Mouse (Mus musculus) hindbrain, postnatal 0 days (tissue): ENCODE data around the gene Ptrh1. TPM values are rescaled to one million over a fixed set of nuclear protein-coding genes. Genes with fewer than 3 reads are reported as not detected.
A peak's percentile ranks its signal among the peaks of the same experiment; 100 is the strongest.

Source experiments
- ATAC-seq: fragments of 200-750 bp; cut with Nextera tagmentation; 2 replicates; pipeline ENCODE4 v1.8.0; 2017; ENCODE audit warnings: mild to moderate bottlenecking, moderate TSS enrichment, moderate library complexity
- DNase-seq: peaks from one replicate; pipeline ENCODE4 v3.0.0-alpha.2; 2015; ENCODE audit warnings: low spot score
- H3K27ac ChIP-seq: fragments of 300-500 bp; sonication (generic); 2 replicates; pipeline ENCODE4 v1.5.1; 2014; ENCODE audit warnings: mild to moderate bottlenecking
- H3K27me3 ChIP-seq: fragments of 300-500 bp; sonication (generic); 2 replicates; pipeline ENCODE4 v1.6.1; 2014; ENCODE audit warnings: low read length, mixed read lengths; ENCODE audit not compliant: insufficient read depth
- H3K36me3 ChIP-seq: fragments of 300-500 bp; sonication (generic); 2 replicates; pipeline ENCODE4 v1.6.1; 2014; ENCODE audit warnings: low read length, mixed read lengths; ENCODE audit not compliant: insufficient read depth
- H3K4me1 ChIP-seq: fragments of 300-500 bp; sonication (generic); 2 replicates; pipeline ENCODE4 v1.6.1; 2014; ENCODE audit warnings: antibody characterized with exemption, low read length, mixed read lengths; ENCODE audit not compliant: insufficient read depth
- H3K4me2 ChIP-seq: fragments of 300-500 bp; sonication (generic); 2 replicates; pipeline ENCODE4 v1.6.1; 2014; ENCODE audit warnings: low read depth, mild to moderate bottlenecking, low read length, moderate library complexity, mixed read lengths
- H3K4me3 ChIP-seq: fragments of 300-500 bp; sonication (generic); 2 replicates; pipeline ENCODE4 v1.5.1; 2014; ENCODE audit warnings: low read length
- H3K9ac ChIP-seq: fragments of 300-500 bp; sonication (generic); replicated peaks from 2 replicates; pipeline ENCODE4 v1.6.1; 2014; ENCODE audit warnings: mild to moderate bottlenecking, low read length, moderate library complexity, mixed read lengths
- H3K9me3 ChIP-seq: fragments of 300-500 bp; sonication (generic); 2 replicates; pipeline ENCODE4 v1.6.1; 2016; ENCODE audit warnings: low read length, mixed read lengths
- CTCF ChIP-seq: IDR thresholded peaks from 2 replicates; pipeline ENCODE4 v1.5.1; 2016; ENCODE audit warnings: antibody characterized with exemption, control low read depth, low read depth
- WGBS: fragments of 180-500 bp; shearing (Covaris S2); extraction: QIAGEN DNeasy Blood & Tissue Kit; methylation state at CpG from one replicate; pipeline ENCODE4 v1.1.7; 2014; 5-methylcytosine and 5-hydroxymethylcytosine counted together
- polyA plus RNA-seq: library from polyadenylated mRNA; unstranded; fragments of >200 nt; fragmentation: Nextera tagmentation; extraction: Ambion mirVana; gene quantifications from 2 replicates; pipeline ENCODE4 v1.2.1, GENCODE M21; 2015
- total RNA-seq: library from RNA; depleted of rRNA; stranded (reverse); fragments of >200 nt; gene quantifications from 2 replicates; pipeline ENCODE4 v1.2.3, GENCODE M21; 2014

Gene Ptrh1
- total and polyA plus RNA-seq, 2 experiments from 2014 or later: 2.9 to 4.4 TPM

DNA sequence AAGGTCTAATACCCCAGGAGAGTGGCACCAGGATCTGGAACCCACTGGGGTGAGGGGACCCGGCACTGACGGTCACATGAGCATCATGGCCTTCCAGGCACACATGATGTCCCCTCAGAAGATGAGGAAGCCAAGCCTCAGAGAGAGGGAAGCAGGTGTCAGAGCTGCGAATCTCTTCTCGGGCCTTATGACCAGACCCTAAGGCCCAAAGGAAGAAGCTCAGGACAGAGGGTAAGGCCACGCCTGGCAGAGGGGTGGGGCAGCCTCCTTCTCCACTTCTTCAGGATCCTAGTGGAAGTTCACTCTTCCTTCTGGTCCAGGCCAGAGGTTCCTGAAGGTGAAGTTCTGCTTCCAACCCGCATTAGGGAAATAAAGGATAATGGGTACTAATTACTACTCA is 42.9 kb upstream of the Ptrh1 start:
- TF ChIP-seq CTCF: no peak
- ATAC-seq: no peak

DNA sequence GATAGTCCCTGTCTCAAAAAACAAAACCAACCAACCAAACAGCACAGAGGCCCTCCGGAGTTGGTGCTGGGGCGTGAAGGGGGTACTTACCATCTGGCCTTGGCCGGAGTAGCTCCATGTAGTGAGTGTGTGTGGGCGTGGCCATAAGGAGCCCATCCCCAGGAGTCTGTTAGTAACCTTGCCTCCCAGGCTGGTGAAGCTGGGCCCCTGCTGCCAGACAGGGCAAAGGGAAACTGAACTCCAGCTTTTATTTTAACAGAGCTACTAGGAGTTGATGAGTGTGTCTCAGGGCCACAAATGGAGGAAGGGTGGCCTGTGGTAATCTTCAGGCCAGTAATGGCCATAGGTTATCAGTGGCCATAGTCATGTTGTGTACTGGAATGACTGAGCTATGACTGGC is 41.1 kb upstream of the Ptrh1 start:
- Histone ChIP-seq H3K4me3 (no peak overlapping the region), H3K27ac (no peak overlapping the region), H3K9ac (no peak overlapping the region), H3K36me3 (no peaks in the 10 kb centered on the region), H3K4me1 (no peaks in the 10 kb centered on the region), H3K9me3 (no peaks in the 10 kb centered on the region), H3K4me2 (no peak overlapping the region), H3K27me3 (no peaks in the 10 kb centered on the region)
- no peak for TF ChIP-seq CTCF
- DNase-seq (no peak), ATAC-seq (peak; percentile 28; the same call in 1 of the 2 replicates)
- WGBS: 38% methylated on average over 4 of the region's 4 CpGs

More for the DNA sequence above, 42.9 kb upstream of the Ptrh1 start:
- Histone ChIP-seq H3K9me3 (no peaks in the 10 kb centered on the region), H3K36me3 (no peaks in the 10 kb centered on the region), H3K4me3 (no peak overlapping the region), H3K27ac (no peak overlapping the region), H3K9ac (no peak overlapping the region), H3K4me2 (no peak overlapping the region), H3K27me3 (no peaks in the 10 kb centered on the region), H3K4me1 (no peaks in the 10 kb centered on the region)
- WGBS: 77% methylated on average over 6 of the region's 6 CpGs
- no peak for DNase-seq

DNA sequence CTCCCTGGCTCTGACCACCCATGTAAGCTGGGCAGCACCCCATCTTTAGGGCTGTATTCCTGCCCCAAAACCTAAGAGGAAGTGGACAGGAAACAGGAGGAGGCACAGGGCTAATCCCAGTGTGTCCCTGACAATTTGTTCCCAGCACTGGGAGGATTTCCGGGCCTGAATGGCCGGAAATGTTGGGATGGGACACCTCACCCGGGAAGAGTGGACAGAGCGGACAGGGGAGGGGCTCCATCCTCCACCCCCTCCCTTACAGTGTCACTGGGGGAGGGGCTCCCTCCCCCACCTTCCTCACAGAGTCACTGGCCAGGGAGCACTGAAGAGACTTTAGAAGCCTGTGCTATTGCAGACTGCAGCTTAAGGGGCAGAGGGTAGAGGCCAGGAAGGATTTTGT is 40.7 kb upstream of the Ptrh1 start:
- no peaks in the 10 kb centered on the region for H3K4me1 ChIP-seq
- no peaks in the 10 kb centered on the region for H3K36me3 ChIP-seq
- TF ChIP-seq CTCF: no peak
- no peak overlapping the region for H3K27ac ChIP-seq
- 66% methylated on average over 4 of the region's 4 CpGs for WGBS
- H3K4me2 ChIP-seq: no peak overlapping the region
- ATAC-seq (no peak), DNase-seq (no peak)
- no peaks in the 10 kb centered on the region for H3K27me3 ChIP-seq
- no peak overlapping the region for H3K9ac ChIP-seq
- H3K9me3 ChIP-seq: no peaks in the 10 kb centered on the region
- H3K4me3 ChIP-seq: no peak overlapping the region

- H3K4me2 ChIP-seq: no peak overlapping the region
- DNase-seq (no peak), ATAC-seq (no peak)
- H3K27me3 ChIP-seq: no peaks in the 10 kb centered on the region
- peaks cover 10% of the 10 kb centered on the region; the same call in 1 of the 2 replicates for H3K4me1 ChIP-seq
- H3K36me3 ChIP-seq: no peaks in the 10 kb centered on the region
- no peak overlapping the region for H3K4me3 ChIP-seq
- WGBS: 31% methylated on average over 3 of the region's 3 CpGs
- H3K27ac ChIP-seq: no peak overlapping the region
- no peak for TF ChIP-seq CTCF
- no peaks in the 10 kb centered on the region for H3K9me3 ChIP-seq
- H3K9ac ChIP-seq: no peak overlapping the region
Measured at GRCm38 (mm10) chr2:32736306-32736829, 39.2 kb upstream of the Ptrh1 start.

DNA sequence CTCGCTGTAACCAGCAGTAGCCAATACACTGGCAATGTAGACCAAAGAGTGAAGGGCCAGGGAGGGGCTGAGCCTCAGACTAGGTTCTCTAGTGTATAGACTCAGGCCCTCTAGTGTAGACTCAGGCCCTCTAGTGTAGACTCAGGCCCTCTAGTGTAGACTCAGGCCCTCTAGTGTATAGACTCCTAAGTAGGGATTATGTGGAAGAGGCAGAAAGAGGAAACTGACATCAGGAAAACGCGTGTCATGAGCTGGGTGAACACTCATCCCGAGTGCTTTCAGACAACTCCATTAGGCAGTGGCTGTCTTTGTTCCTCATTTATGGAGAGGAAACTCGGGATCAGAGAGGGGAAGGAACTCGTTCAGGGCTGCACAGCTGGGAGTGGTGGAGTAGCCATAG is 38.6 kb upstream of the Ptrh1 start:
- H3K27me3 ChIP-seq: no peaks in the 10 kb centered on the region
- H3K9ac ChIP-seq: no peak overlapping the region
- H3K4me2 ChIP-seq: no peak overlapping the region
- H3K9me3 ChIP-seq: no peaks in the 10 kb centered on the region
- H3K4me3 ChIP-seq: no peak overlapping the region
- ATAC-seq (no peak), DNase-seq (no peak)
- H3K4me1 ChIP-seq: peaks cover 10% of the 10 kb centered on the region; the same call in 1 of the 2 replicates
- no peak overlapping the region for H3K27ac ChIP-seq
- 49% methylated on average over 6 of the region's 6 CpGs for WGBS
- TF ChIP-seq CTCF: 0 out of 2 replicates have a peak, but pooled peaks have one; percentile 1
- H3K36me3 ChIP-seq: no peaks in the 10 kb centered on the region

DNA sequence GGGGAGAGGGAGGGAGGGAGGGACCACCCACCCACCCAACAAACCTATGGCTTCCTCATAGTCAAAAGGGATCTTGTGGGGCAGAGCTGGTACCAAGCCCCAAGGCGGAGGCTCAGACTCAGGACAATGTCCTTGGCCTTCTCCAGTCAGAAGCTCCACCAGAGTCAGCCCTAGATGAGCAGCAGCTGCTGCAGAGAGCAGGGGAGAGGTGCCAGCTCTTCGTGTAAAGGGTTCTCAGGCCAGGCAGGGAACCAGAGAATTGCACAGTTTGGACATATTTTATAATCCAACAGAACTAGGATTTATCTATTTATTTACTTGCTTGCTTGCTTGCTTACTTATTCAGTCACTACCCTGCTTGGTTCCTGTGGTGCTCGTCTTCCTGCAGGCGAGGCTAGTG is 36.3 kb upstream of the Ptrh1 start:
- no peak overlapping the region for H3K4me2 ChIP-seq
- no peak overlapping the region for H3K9ac ChIP-seq
- no peak overlapping the region for H3K4me3 ChIP-seq
- no peaks in the 10 kb centered on the region for H3K9me3 ChIP-seq
- DNase-seq: no peak
- no peak for ATAC-seq
- WGBS: 67% methylated on average over 4 of the region's 4 CpGs
- no peak for TF ChIP-seq CTCF
- peaks cover 19% of the 10 kb centered on the region; the same call in 1 of the 2 replicates for H3K4me1 ChIP-seq
- no peaks in the 10 kb centered on the region for H3K27me3 ChIP-seq
- H3K27ac ChIP-seq: no peak overlapping the region
- no peaks in the 10 kb centered on the region for H3K36me3 ChIP-seq

DNA sequence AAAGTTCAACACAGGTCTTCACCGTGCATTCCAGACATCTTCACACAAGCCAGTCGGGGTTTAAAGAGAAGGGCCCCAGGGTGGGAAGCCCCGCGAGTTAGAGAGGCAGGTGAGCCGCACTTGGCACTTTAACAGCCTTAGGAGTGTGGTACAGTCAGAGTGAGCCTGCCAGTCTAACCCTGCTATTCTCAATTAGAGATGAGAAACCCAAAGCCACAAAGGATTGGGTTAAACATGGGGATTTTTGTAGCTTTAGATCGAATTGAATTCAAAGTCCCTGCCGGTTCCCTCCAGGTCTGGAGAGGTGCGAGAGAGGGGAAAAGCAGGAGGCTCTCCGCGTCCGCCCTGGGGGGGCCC is 34.7 kb upstream of the Ptrh1 start, which contains the start of gene 6330409D20Rik:
Gene 6330409D20Rik (minus strand): TSS at position 101 of the 357 bp plus-strand sequence.
- ATAC-seq (no peak), DNase-seq (no peak)
- Histone ChIP-seq H3K9me3 (no peaks in the 10 kb centered on the region), H3K27ac (peak within 1 kb of the TSS; percentile 92), H3K4me1 (peaks cover 19% of the 10 kb centered on the region; the same call in 1 of the 2 replicates), H3K4me3 (peak within 1 kb of the TSS; percentile 80), H3K4me2 (peak within 1 kb of the TSS; percentile 74), H3K27me3 (no peaks in the 10 kb centered on the region), H3K36me3 (peaks cover 9% of the 10 kb centered on the region), H3K9ac (peak within 1 kb of the TSS; percentile 94)
- TF ChIP-seq CTCF: no peak
- WGBS: 6% methylated on average over 11 of the region's 11 CpGs
